Mouse (Mus musculus) kidney, embryonic 14.5 days (tissue): ENCODE data around the gene Fam171a2. TPM values are rescaled to one million over a fixed set of nuclear protein-coding genes. Genes with fewer than 3 reads are reported as not detected.

Experiments
- ATAC-seq: fragments of 200-750 bp; cut with Nextera tagmentation; 2 replicates; pipeline ENCODE4 v1.8.0; 2017; ENCODE audit warnings: moderate number of reproducible peaks, mild to moderate bottlenecking, moderate TSS enrichment, moderate library complexity; ENCODE audit not compliant: low FRiP score, low TSS enrichment
- H3K27ac ChIP-seq: fragments of 300-500 bp; sonication (generic); 2 replicates; pipeline ENCODE4 v1.5.1; 2014; ENCODE audit warnings: low read depth, mild to moderate bottlenecking, low read length, moderate library complexity, mixed read lengths
- H3K27me3 ChIP-seq: fragments of 300-500 bp; sonication (generic); 2 replicates; pipeline ENCODE4 v1.6.1; 2014; ENCODE audit warnings: mild to moderate bottlenecking, low read length; ENCODE audit not compliant: control insufficient read depth, insufficient read depth
- H3K36me3 ChIP-seq: fragments of 300-500 bp; sonication (generic); 2 replicates; pipeline ENCODE4 v1.6.1; 2014; ENCODE audit warnings: low read length, mixed read lengths; ENCODE audit not compliant: control insufficient read depth, insufficient read depth
- H3K4me1 ChIP-seq: fragments of 300-500 bp; sonication (generic); 2 replicates; pipeline ENCODE4 v1.6.1; 2014; ENCODE audit warnings: low read length, mixed read lengths; ENCODE audit not compliant: control insufficient read depth, insufficient read depth
- H3K4me2 ChIP-seq: fragments of 300-500 bp; sonication (generic); replicated peaks from 2 replicates; pipeline ENCODE4 v1.6.1; 2014; ENCODE audit warnings: low read depth, mild to moderate bottlenecking, low read length
- H3K4me3 ChIP-seq: fragments of 300-500 bp; sonication (generic); 2 replicates; pipeline ENCODE4 v1.5.1; 2014; ENCODE audit warnings: mild to moderate bottlenecking, low read length
- H3K9ac ChIP-seq: fragments of 300-500 bp; sonication (generic); 2 replicates; pipeline ENCODE4 v1.6.1; 2014; ENCODE audit warnings: low read depth, mild to moderate bottlenecking, low read length, moderate library complexity
- H3K9me3 ChIP-seq: fragments of 300-500 bp; sonication (generic); 2 replicates; pipeline ENCODE4 v1.6.1; 2016; ENCODE audit warnings: low read length; ENCODE audit not compliant: control insufficient read depth
- WGBS: fragments of 180-500 bp; shearing (Covaris S2); extraction: QIAGEN DNeasy Blood & Tissue Kit; methylation state at CpG from one replicate; pipeline ENCODE4 v1.1.7; 2014; 5-methylcytosine and 5-hydroxymethylcytosine counted together
- polyA plus RNA-seq: library from polyadenylated mRNA; unstranded; fragments of >200 nt; fragmentation: Nextera tagmentation; extraction: Ambion mirVana; gene quantifications from 2 replicates; pipeline ENCODE4 v1.2.1, GENCODE M21; 2014

Fam171a2 gene
- polyA plus RNA-seq, 1 experiment from 2014 or later = 12.3 TPM

- no peak overlapping the region for H3K4me3 ChIP-seq
- H3K4me2 ChIP-seq = no peak overlapping the region
- WGBS = 85% methylated on average over 8 of the region's 8 CpGs
- H3K9ac ChIP-seq = no peak overlapping the region
- ATAC-seq = no peak
- peaks cover 63% of the 10 kb centered on the region for H3K36me3 ChIP-seq
- no peaks in the 10 kb centered on the region for H3K9me3 ChIP-seq
- H3K27ac ChIP-seq = no peak overlapping the region
- no peaks in the 10 kb centered on the region; the same call in 1 of the 2 replicates for H3K27me3 ChIP-seq
- peaks cover 36% of the 10 kb centered on the region for H3K4me1 ChIP-seq
Observed at GRCm38 (mm10) chr11:102440255-102440654, 7.2 kb downstream of the Fam171a2 start.

- no peak for ATAC-seq
- 78% methylated on average over 14 of the region's 14 CpGs for WGBS
- H3K9me3 ChIP-seq = no peaks in the 10 kb centered on the region
- peaks cover 27% of the 10 kb centered on the region for H3K4me1 ChIP-seq
- peaks cover 70% of the 10 kb centered on the region for H3K36me3 ChIP-seq
- no peak overlapping the region for H3K4me3 ChIP-seq
- no peak overlapping the region for H3K27ac ChIP-seq
- H3K4me2 ChIP-seq = no peak overlapping the region
- H3K9ac ChIP-seq = no peak overlapping the region
- H3K27me3 ChIP-seq = no peaks in the 10 kb centered on the region; the same call in 1 of the 2 replicates
Observed at GRCm38 (mm10) chr11:102439093-102440082, 8.1 kb downstream of the Fam171a2 start.

- Histone ChIP-seq H3K9me3 (no peaks in the 10 kb centered on the region), H3K4me3 (peak overlapping the region; percentile 44), H3K27ac (no peak overlapping the region), H3K27me3 (no peaks in the 10 kb centered on the region; the same call in 1 of the 2 replicates), H3K4me2 (peak overlapping the region; percentile 93), H3K9ac (peak overlapping the region; percentile 59; the same call in 1 of the 2 replicates), H3K4me1 (peaks cover 21% of the 10 kb centered on the region; the same call in 1 of the 2 replicates), H3K36me3 (peaks cover 73% of the 10 kb centered on the region)
- peak; percentile 37 for ATAC-seq
- 9% methylated on average over 76 of the region's 77 CpGs for WGBS
Observed at GRCm38 (mm10) chr11:102438212-102439092, 9.0 kb downstream of the Fam171a2 start.

- Histone ChIP-seq H3K4me1 (peaks cover 25% of the 10 kb centered on the region; the same call in 1 of the 2 replicates), H3K9me3 (no peaks in the 10 kb centered on the region), H3K27me3 (no peaks in the 10 kb centered on the region; the same call in 1 of the 2 replicates), H3K4me3 (peak overlapping the region; percentile 44), H3K27ac (peak overlapping the region; percentile 24; the same call in 1 of the 2 replicates), H3K36me3 (peaks cover 66% of the 10 kb centered on the region), H3K9ac (peak overlapping the region; percentile 59), H3K4me2 (peak overlapping the region; percentile 93)
- 7% methylated on average over 83 of the region's 87 CpGs for WGBS
- ATAC-seq = peak; percentile 33; the same call in 1 of the 2 replicates
Observed at GRCm38 (mm10) chr11:102437120-102438061, 10.1 kb downstream of the Fam171a2 start.

GRCm38 (mm10) chr11:102436471-102436790 is 11.1 kb downstream of the Fam171a2 start:
- no peak overlapping the region for H3K9ac ChIP-seq
- peaks cover 25% of the 10 kb centered on the region; the same call in 1 of the 2 replicates for H3K4me1 ChIP-seq
- H3K27ac ChIP-seq = no peak overlapping the region
- no peak overlapping the region for H3K4me2 ChIP-seq
- H3K27me3 ChIP-seq = no peaks in the 10 kb centered on the region; the same call in 1 of the 2 replicates
- no peak overlapping the region for H3K4me3 ChIP-seq
- ATAC-seq = no peak
- no peaks in the 10 kb centered on the region for H3K9me3 ChIP-seq
- WGBS = 84% methylated on average over 10 of the region's 10 CpGs
- H3K36me3 ChIP-seq = peaks cover 58% of the 10 kb centered on the region

- Histone ChIP-seq H3K4me3 (no peak overlapping the region), H3K36me3 (peaks cover 53% of the 10 kb centered on the region), H3K27me3 (no peaks in the 10 kb centered on the region; the same call in 1 of the 2 replicates), H3K27ac (no peak overlapping the region), H3K9ac (no peak overlapping the region), H3K4me2 (no peak overlapping the region), H3K4me1 (peaks cover 30% of the 10 kb centered on the region), H3K9me3 (no peaks in the 10 kb centered on the region)
- 91% methylated on average over 18 of the region's 18 CpGs for WGBS
- no peak for ATAC-seq
Observed at GRCm38 (mm10) chr11:102435754-102436470, 11.6 kb downstream of the Fam171a2 start.

GRCm38 (mm10) chr11:102434816-102435705 is 12.4 kb downstream of the Fam171a2 start:
- Histone ChIP-seq H3K4me1 (peaks cover 30% of the 10 kb centered on the region), H3K9ac (no peak overlapping the region), H3K4me2 (no peak overlapping the region), H3K4me3 (no peak overlapping the region), H3K9me3 (no peaks in the 10 kb centered on the region), H3K27ac (no peak overlapping the region), H3K27me3 (no peaks in the 10 kb centered on the region; the same call in 1 of the 2 replicates), H3K36me3 (peaks cover 45% of the 10 kb centered on the region)
- 90% methylated on average over 11 of the region's 11 CpGs for WGBS
- no peak for ATAC-seq
